Mouse (Mus musculus): Measurements from ENCODE around the gene Vcam1. TPM values are rescaled to one million over a fixed set of nuclear protein-coding genes. Genes with fewer than 3 reads are reported as not detected.

Vcam1 gene
- polyA plus RNA-seq, 1 experiment from 2014 or later: 43.6 TPM

- no peaks in the 10 kb centered on the region for H3K27me3 ChIP-seq (ENCODE audit: control insufficient read depth, insufficient read depth, low read length)
- H3K27ac ChIP-seq (replicated peaks; ENCODE audit: low read depth, low read length): no peak overlapping the region
- no peaks in the 10 kb centered on the region for H3K4me1 ChIP-seq (ENCODE audit: control insufficient read depth, insufficient read depth, low read length)
- H3K4me3 ChIP-seq (replicated peaks; ENCODE audit: low read depth, low read length): no peak overlapping the region
- H3K9ac ChIP-seq (replicated peaks; ENCODE audit: low read length): no peak overlapping the region
- no peaks in the 10 kb centered on the region for H3K9me3 ChIP-seq (ENCODE audit: control insufficient read depth, low read length)
- ATAC-seq (ENCODE audit: low FRiP score, low TSS enrichment) (no peak), DNase-seq (no peak)
- no peak overlapping the region for H3K4me2 ChIP-seq (ENCODE audit: low read length)
- WGBS: 97% methylated on average over 3 of the region's 3 CpGs
- 0 out of 2 replicates have a peak, but pooled peaks cover 5% of the 10 kb centered on the region for H3K36me3 ChIP-seq (ENCODE audit: control insufficient read depth, insufficient read depth, low read length)
Observed at GRCm38 (mm10) chr3:116121026-116121425, 8.5 kb downstream of the Vcam1 start.

DNA sequence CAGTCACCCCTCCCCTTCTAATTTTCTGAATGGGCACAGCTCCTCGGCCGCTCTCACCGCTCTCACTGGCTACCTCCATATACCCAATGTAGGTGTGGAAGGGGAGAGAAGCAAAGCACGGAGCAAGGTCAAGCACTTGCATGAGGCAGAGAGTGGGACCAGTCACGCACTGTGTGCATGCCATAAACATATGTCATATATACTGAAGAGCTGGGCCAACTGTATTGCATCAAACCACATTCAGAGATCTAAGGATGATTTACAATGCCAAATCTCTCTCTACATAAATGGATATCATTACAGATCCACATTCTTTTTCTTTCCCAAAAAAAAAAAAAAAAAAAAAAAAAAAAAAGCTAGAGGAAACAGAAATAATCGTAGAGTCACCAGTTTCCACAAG lies 9.1 kb downstream of the Vcam1 start:
- no peak overlapping the region for H3K4me3 ChIP-seq (replicated peaks; ENCODE audit: low read depth, low read length)
- H3K4me2 ChIP-seq (ENCODE audit: low read length): no peak overlapping the region
- no peaks in the 10 kb centered on the region for H3K27me3 ChIP-seq (ENCODE audit: control insufficient read depth, insufficient read depth, low read length)
- H3K4me1 ChIP-seq (ENCODE audit: control insufficient read depth, insufficient read depth, low read length): no peaks in the 10 kb centered on the region
- ATAC-seq (ENCODE audit: low FRiP score, low TSS enrichment) (no peak), DNase-seq (no peak)
- no peak overlapping the region for H3K9ac ChIP-seq (replicated peaks; ENCODE audit: low read length)
- H3K9me3 ChIP-seq (ENCODE audit: control insufficient read depth, low read length): no peaks in the 10 kb centered on the region
- H3K27ac ChIP-seq (replicated peaks; ENCODE audit: low read depth, low read length): no peak overlapping the region
- WGBS: 83% methylated on average over 6 of the region's 6 CpGs
- 0 out of 2 replicates have a peak, but pooled peaks cover 5% of the 10 kb centered on the region for H3K36me3 ChIP-seq (ENCODE audit: control insufficient read depth, insufficient read depth, low read length)

- Histone ChIP-seq H3K4me1 (ENCODE audit: control insufficient read depth, insufficient read depth, low read length) (peaks cover 7% of the 10 kb centered on the region), H3K27me3 (ENCODE audit: control insufficient read depth, insufficient read depth, low read length) (no peaks in the 10 kb centered on the region), H3K27ac (replicated peaks; ENCODE audit: low read depth, low read length) (no peak overlapping the region), H3K36me3 (ENCODE audit: control insufficient read depth, insufficient read depth, low read length) (0 out of 2 replicates have a peak, but pooled peaks cover 5% of the 10 kb centered on the region), H3K4me2 (ENCODE audit: low read length) (no peak overlapping the region), H3K9ac (replicated peaks; ENCODE audit: low read length) (no peak overlapping the region), H3K4me3 (replicated peaks; ENCODE audit: low read depth, low read length) (no peak overlapping the region), H3K9me3 (ENCODE audit: control insufficient read depth, low read length) (no peaks in the 10 kb centered on the region)
- no peak for ATAC-seq (ENCODE audit: low FRiP score, low TSS enrichment)
- WGBS: 70% methylated on average over 7 of the region's 7 CpGs
- DNase-seq: no peak
Observed at GRCm38 (mm10) chr3:116119162-116119561, 10.3 kb downstream of the Vcam1 start.

GRCm38 (mm10) chr3:116117046-116117445 lies 12.4 kb downstream of the Vcam1 start:
- ATAC-seq (ENCODE audit: low FRiP score, low TSS enrichment) (no peak), DNase-seq (no peak)
- Histone ChIP-seq H3K4me1 (ENCODE audit: control insufficient read depth, insufficient read depth, low read length) (peaks cover 18% of the 10 kb centered on the region), H3K9ac (replicated peaks; ENCODE audit: low read length) (no peak overlapping the region), H3K4me2 (ENCODE audit: low read length) (no peak overlapping the region), H3K4me3 (replicated peaks; ENCODE audit: low read depth, low read length) (no peak overlapping the region), H3K27ac (replicated peaks; ENCODE audit: low read depth, low read length) (no peak overlapping the region), H3K36me3 (ENCODE audit: control insufficient read depth, insufficient read depth, low read length) (0 out of 2 replicates have a peak, but pooled peaks cover 5% of the 10 kb centered on the region), H3K27me3 (ENCODE audit: control insufficient read depth, insufficient read depth, low read length) (no peaks in the 10 kb centered on the region), H3K9me3 (ENCODE audit: control insufficient read depth, low read length) (no peaks in the 10 kb centered on the region)
- WGBS: 90% methylated on average over 4 of the region's 4 CpGs

- H3K36me3 ChIP-seq (ENCODE audit: control insufficient read depth, insufficient read depth, low read length): 0 out of 2 replicates have a peak, but pooled peaks cover 5% of the 10 kb centered on the region
- no peak overlapping the region for H3K9ac ChIP-seq (replicated peaks; ENCODE audit: low read length)
- ATAC-seq (ENCODE audit: low FRiP score, low TSS enrichment): no peak
- H3K4me1 ChIP-seq (ENCODE audit: control insufficient read depth, insufficient read depth, low read length): peaks cover 18% of the 10 kb centered on the region
- peak overlapping the region; percentile 28 for H3K4me2 ChIP-seq (ENCODE audit: low read length)
- H3K4me3 ChIP-seq (replicated peaks; ENCODE audit: low read depth, low read length): no peak overlapping the region
- no peaks in the 10 kb centered on the region for H3K9me3 ChIP-seq (ENCODE audit: control insufficient read depth, low read length)
- DNase-seq: peak; percentile 61
- 47% methylated on average over 12 of the region's 12 CpGs for WGBS
- peak overlapping the region; percentile 20; the same call in 1 of the 2 replicates for H3K27ac ChIP-seq (replicated peaks; ENCODE audit: low read depth, low read length)
- H3K27me3 ChIP-seq (ENCODE audit: control insufficient read depth, insufficient read depth, low read length): no peaks in the 10 kb centered on the region
Observed at GRCm38 (mm10) chr3:116114249-116115188, 15.0 kb downstream of the Vcam1 start.

DNA sequence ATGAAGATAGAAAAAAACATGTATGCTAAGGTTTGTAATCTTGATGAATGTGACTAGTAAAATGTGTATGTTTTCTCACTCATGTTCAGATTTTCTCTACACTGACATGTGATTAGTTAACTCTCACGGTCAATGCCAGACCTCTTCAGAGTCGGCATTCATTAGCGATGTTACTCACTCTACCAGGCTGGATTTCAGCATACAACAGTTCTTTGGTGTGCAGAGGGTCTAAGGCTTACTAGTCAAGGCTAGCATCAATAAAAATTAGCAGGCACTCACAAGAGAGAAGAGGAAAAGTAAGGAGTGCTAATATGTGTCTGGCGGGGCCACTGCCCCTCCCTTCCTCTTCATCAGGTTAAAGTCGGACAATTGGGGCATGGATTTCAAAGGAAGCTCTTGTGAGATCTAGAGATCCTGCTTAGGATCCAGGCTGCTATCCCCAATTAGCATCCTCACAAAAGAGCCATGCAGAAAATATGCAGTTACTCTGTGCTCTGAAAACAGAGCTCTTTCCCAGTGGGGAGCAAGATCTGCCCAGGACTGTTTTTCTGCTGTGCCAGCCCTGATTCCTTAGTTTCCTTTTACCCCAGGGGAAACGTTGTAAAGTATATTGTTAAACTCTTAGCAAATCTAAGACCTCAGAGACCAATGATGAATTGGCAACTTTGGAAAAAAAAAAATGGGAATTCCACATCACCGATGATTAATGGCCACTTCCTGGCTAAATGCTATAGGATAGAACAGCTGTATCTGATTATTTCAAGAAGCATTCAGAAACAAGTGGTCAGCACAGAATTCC lies 15.8 kb downstream of the Vcam1 start:
- DNase-seq (peak; percentile 42), ATAC-seq (ENCODE audit: low FRiP score, low TSS enrichment) (peak; percentile 14; the same call in 1 of the 2 replicates)
- Histone ChIP-seq H3K36me3 (ENCODE audit: control insufficient read depth, insufficient read depth, low read length) (0 out of 2 replicates have a peak, but pooled peaks cover 5% of the 10 kb centered on the region), H3K4me1 (ENCODE audit: control insufficient read depth, insufficient read depth, low read length) (peaks cover 18% of the 10 kb centered on the region), H3K9ac (replicated peaks; ENCODE audit: low read length) (no peak overlapping the region), H3K4me3 (replicated peaks; ENCODE audit: low read depth, low read length) (no peak overlapping the region), H3K27ac (replicated peaks; ENCODE audit: low read depth, low read length) (no peak overlapping the region), H3K9me3 (ENCODE audit: control insufficient read depth, low read length) (no peaks in the 10 kb centered on the region), H3K4me2 (ENCODE audit: low read length) (peak overlapping the region; percentile 7; the same call in 1 of the 2 replicates), H3K27me3 (ENCODE audit: control insufficient read depth, insufficient read depth, low read length) (no peaks in the 10 kb centered on the region)
- 9% methylated on average over 7 of the region's 7 CpGs for WGBS

GRCm38 (mm10) chr3:116112816-116113405 lies 16.6 kb downstream of the Vcam1 start:
- H3K27ac ChIP-seq (replicated peaks; ENCODE audit: low read depth, low read length): no peak overlapping the region
- no peak overlapping the region for H3K4me2 ChIP-seq (ENCODE audit: low read length)
- no peaks in the 10 kb centered on the region for H3K27me3 ChIP-seq (ENCODE audit: control insufficient read depth, insufficient read depth, low read length)
- 64% methylated on average over 5 of the region's 5 CpGs for WGBS
- H3K9ac ChIP-seq (replicated peaks; ENCODE audit: low read length): no peak overlapping the region
- ATAC-seq (ENCODE audit: low FRiP score, low TSS enrichment) (no peak), DNase-seq (peak; percentile 12)
- no peaks in the 10 kb centered on the region for H3K9me3 ChIP-seq (ENCODE audit: control insufficient read depth, low read length)
- H3K36me3 ChIP-seq (ENCODE audit: control insufficient read depth, insufficient read depth, low read length): 0 out of 2 replicates have a peak, but pooled peaks cover 5% of the 10 kb centered on the region
- peaks cover 18% of the 10 kb centered on the region for H3K4me1 ChIP-seq (ENCODE audit: control insufficient read depth, insufficient read depth, low read length)
- H3K4me3 ChIP-seq (replicated peaks; ENCODE audit: low read depth, low read length): no peak overlapping the region

- no peak for ATAC-seq (ENCODE audit: low FRiP score, low TSS enrichment)
- 92% methylated on average over 5 of the region's 5 CpGs for WGBS
- no peaks in the 10 kb centered on the region for H3K27me3 ChIP-seq (ENCODE audit: control insufficient read depth, insufficient read depth, low read length)
- no peaks in the 10 kb centered on the region for H3K4me1 ChIP-seq (ENCODE audit: control insufficient read depth, insufficient read depth, low read length)
- no peaks in the 10 kb centered on the region for H3K36me3 ChIP-seq (ENCODE audit: control insufficient read depth, insufficient read depth, low read length)
- peak overlapping the region; percentile 62 for H3K4me2 ChIP-seq (ENCODE audit: low read length)
- no peak overlapping the region for H3K27ac ChIP-seq (replicated peaks; ENCODE audit: low read depth, low read length)
- H3K9ac ChIP-seq (replicated peaks; ENCODE audit: low read length): no peak overlapping the region
- no peak for DNase-seq
- H3K4me3 ChIP-seq (replicated peaks; ENCODE audit: low read depth, low read length): no peak overlapping the region
- no peaks in the 10 kb centered on the region for H3K9me3 ChIP-seq (ENCODE audit: control insufficient read depth, low read length)
Observed at GRCm38 (mm10) chr3:116105713-116106112, 23.8 kb downstream of the Vcam1 start.
